Mouse (Mus musculus) sigmoid colon, adult 10 weeks (tissue): Measurements from ENCODE around the gene Rcn3. TPM values are rescaled to one million over a fixed set of nuclear protein-coding genes. Genes with fewer than 3 reads are reported as not detected.

ENCODE experiments used
- polyA plus RNA-seq: library from polyadenylated mRNA; stranded (reverse); fragments of 350-450 nt; fragmentation: Illumina TruSeq; extraction: RNeasy Lipid Tissue Mini Kit (QIAGEN cat#74804); gene quantifications from one replicate; pipeline ENCODE4 v1.2.3, GENCODE M21; 2014; ENCODE audit warnings: low read depth, low replicate concordance

Rcn3 gene
- polyA plus RNA-seq: not detected

GRCm38 (mm10) chr7:45092048-45092447, at the start of gene Rcn3:
Gene Rcn3 (minus strand): TSS chr7:45092221.

GRCm38 (mm10) chr7:45135993-45136567, 44.1 kb upstream of the Rcn3 start, which contains the start of the genes Gm45713 and Flt3l:
Gene Gm45713 (minus strand): TSS chr7:45136231.
Gene Flt3l (minus strand): TSS chr7:45136432.

DNA sequence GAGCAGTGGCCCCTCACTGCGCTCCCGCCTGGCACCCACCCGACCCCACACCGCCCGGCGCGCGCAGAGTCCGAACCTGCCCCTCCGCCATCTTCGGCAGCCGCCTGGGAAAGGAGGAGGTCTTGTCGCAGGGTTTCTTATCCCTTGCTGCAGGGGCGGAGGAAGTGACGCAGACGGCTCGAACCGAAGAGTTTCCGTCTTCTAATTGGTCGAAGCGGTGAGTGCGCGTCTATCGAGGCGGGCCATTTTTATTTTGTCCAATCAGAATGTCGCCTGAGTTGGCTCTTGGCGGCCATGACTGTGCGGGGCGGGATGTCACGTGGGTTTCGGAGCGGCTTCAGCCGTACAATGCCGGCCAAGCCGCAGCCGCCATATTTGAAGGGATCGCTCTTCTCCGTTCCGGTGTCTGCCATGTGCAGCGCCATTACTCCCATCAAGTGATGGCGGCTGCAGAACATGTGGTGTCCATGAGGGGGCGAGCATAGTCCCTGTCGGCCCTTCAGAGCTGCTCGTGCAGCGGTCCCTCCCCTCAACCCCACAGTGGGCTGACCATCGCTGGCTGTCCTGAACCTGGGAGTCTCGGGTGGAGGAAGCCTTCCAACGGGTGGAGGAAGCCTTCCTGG, 36.7 kb upstream of the Rcn3 start, which contains the start of gene Rpl13a:
Gene Rpl13a (minus strand): TSS at position 138 of the 623 bp plus-strand sequence.

GRCm38 (mm10) chr7:45124224-45125143, 32.5 kb upstream of the Rcn3 start, which contains the start of gene Rps11:
Gene Rps11 (minus strand): TSS chr7:45124439.

DNA sequence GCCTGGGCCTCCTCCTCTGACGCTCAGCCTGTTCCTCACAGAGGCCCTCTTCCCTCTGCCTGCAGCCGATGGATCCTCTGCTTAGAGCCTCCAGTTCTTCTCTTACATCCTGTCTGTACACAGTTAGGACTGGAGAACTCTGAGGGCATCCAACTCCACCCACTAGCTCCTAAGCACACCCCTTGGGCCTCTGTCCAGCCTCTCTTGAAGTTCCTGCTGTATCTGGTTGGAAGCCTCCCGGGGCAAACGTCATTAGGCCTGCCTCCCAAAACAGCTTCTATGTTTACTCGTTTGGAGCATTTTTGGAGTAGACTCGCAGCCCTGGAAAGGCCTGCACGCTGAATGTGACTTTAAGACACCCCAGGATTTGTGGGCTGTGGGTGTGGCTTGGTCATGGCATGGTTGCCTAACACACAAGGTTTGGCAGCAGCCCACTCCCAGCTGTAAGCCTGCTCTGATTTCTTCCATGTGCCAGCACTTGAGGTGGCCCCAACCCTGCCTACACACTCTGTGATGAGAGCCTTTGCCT, 11.7 kb upstream of the Rcn3 start, which contains the start of gene Fcgrt:
Gene Fcgrt (minus strand): TSS at position 200 of the 529 bp plus-strand sequence.

GRCm38 (mm10) chr7:45062239-45062835, 29.7 kb downstream of the Rcn3 start, which contains the start of the genes Nosip and Prrg2:
Gene Nosip (plus strand): TSS chr7:45062429.
Gene Prrg2 (minus strand): TSS chr7:45062677.

GRCm38 (mm10) chr7:45052862-45053116, 39.2 kb downstream of the Rcn3 start, which contains the start of gene Prr12:
Gene Prr12 (minus strand): TSS chr7:45052881.

Other genes with a start within 250 kb of the Rcn3 start
- gene Akt1s1, start 243.2 kb downstream of the Rcn3 start, polyA plus RNA-seq: 1.7 TPM
- gene Tbc1d17, start 243.1 kb downstream of the Rcn3 start, polyA plus RNA-seq: 1.0 TPM
- gene Pnkp, start 235.1 kb downstream of the Rcn3 start, polyA plus RNA-seq: 0.19 TPM
- not detected for gene Ptov1, start 222.4 kb downstream of the Rcn3 start, polyA plus RNA-seq
- 2.7 TPM for gene Med25, start 199.5 kb downstream of the Rcn3 start, polyA plus RNA-seq
- 3.2 TPM for gene Fuz, start 196.1 kb downstream of the Rcn3 start, polyA plus RNA-seq
- gene Ap2a1, start 162.7 kb downstream of the Rcn3 start, polyA plus RNA-seq: 19.4 TPM
- not detected for gene Tsks, start 149.0 kb downstream of the Rcn3 start, polyA plus RNA-seq
- gene Cpt1c, start 117.4 kb downstream of the Rcn3 start, polyA plus RNA-seq: 0.44 TPM
- 3.3 TPM for gene Prmt1, start 105.7 kb downstream of the Rcn3 start, polyA plus RNA-seq
- gene Irf3, start 94.6 kb downstream of the Rcn3 start, polyA plus RNA-seq: 24.0 TPM
- 0.76 TPM for gene Bcl2l12, start 93.5 kb downstream of the Rcn3 start, polyA plus RNA-seq
- 6.3 TPM for gene Scaf1, start 75.9 kb downstream of the Rcn3 start, polyA plus RNA-seq
- 3.2 TPM for gene Rras, start 74.3 kb downstream of the Rcn3 start, polyA plus RNA-seq
- gene Prr12, start 39.3 kb downstream of the Rcn3 start, polyA plus RNA-seq: 0.22 TPM
- gene Nosip, start 29.8 kb downstream of the Rcn3 start, polyA plus RNA-seq: 6.3 TPM
- 10.9 TPM for gene Prrg2, start 29.5 kb downstream of the Rcn3 start, polyA plus RNA-seq
- 8.9 TPM for gene Fcgrt, start 11.6 kb upstream of the Rcn3 start, polyA plus RNA-seq
- gene Rps11, start 32.2 kb upstream of the Rcn3 start, polyA plus RNA-seq: 378 TPM
- 519 TPM for gene Rpl13a, start 36.5 kb upstream of the Rcn3 start, polyA plus RNA-seq
- gene Gm45713, start 44.0 kb upstream of the Rcn3 start, polyA plus RNA-seq: not detected
- 14.4 TPM for gene Flt3l, start 44.2 kb upstream of the Rcn3 start, polyA plus RNA-seq
- gene Pih1d1, start 62.1 kb upstream of the Rcn3 start, polyA plus RNA-seq: 1.2 TPM
- gene Aldh16a1, start 62.4 kb upstream of the Rcn3 start, polyA plus RNA-seq: 12.3 TPM
- not detected for gene Slc17a7, start 71.7 kb upstream of the Rcn3 start, polyA plus RNA-seq
- not detected for gene Gfy, start 87.3 kb upstream of the Rcn3 start, polyA plus RNA-seq
- not detected for gene Pth2, start 88.8 kb upstream of the Rcn3 start, polyA plus RNA-seq
- gene Ccdc155, start 112.7 kb upstream of the Rcn3 start, polyA plus RNA-seq: not detected
- gene Dkkl1, start 119.9 kb upstream of the Rcn3 start, polyA plus RNA-seq: not detected
- 1.1 TPM for gene Tead2, start 123.5 kb upstream of the Rcn3 start, polyA plus RNA-seq
- gene Cd37, start 146.9 kb upstream of the Rcn3 start, polyA plus RNA-seq: 3.6 TPM
- gene Slc6a16, start 148.9 kb upstream of the Rcn3 start, polyA plus RNA-seq: not detected
- not detected for gene Slc6a21, start 185.3 kb upstream of the Rcn3 start, polyA plus RNA-seq
- gene Trpm4, start 241.6 kb upstream of the Rcn3 start, polyA plus RNA-seq: 8.2 TPM
- 0.28 TPM for gene Hrc, start 243.1 kb upstream of the Rcn3 start, polyA plus RNA-seq